Mouse (Mus musculus) heart, postnatal 0 days (tissue): ENCODE measurements around the gene Kansl1. TPM values are rescaled to one million over a fixed set of nuclear protein-coding genes. Genes with fewer than 3 reads are reported as not detected.
A peak's percentile ranks its signal among the peaks of the same experiment; 100 is the strongest.

Source experiments
- ATAC-seq: fragments of 200-750 bp; cut with Nextera tagmentation; 2 replicates; pipeline ENCODE4 v1.8.0; 2017; ENCODE audit warnings: low read depth, moderate number of reproducible peaks, moderate library complexity; ENCODE audit not compliant: insufficient read depth
- DNase-seq: peaks from one replicate; pipeline ENCODE4 v3.0.0-alpha.2; 2016; ENCODE audit warnings: low spot score
- H3K27ac ChIP-seq: fragments of 300-500 bp; sonication (generic); 2 replicates; pipeline ENCODE4 v1.5.1; 2014; ENCODE audit warnings: low read depth, mild to moderate bottlenecking
- H3K27me3 ChIP-seq: fragments of 300-500 bp; sonication (generic); 2 replicates; pipeline ENCODE4 v1.6.1; 2014; ENCODE audit warnings: low read length, mixed read lengths; ENCODE audit not compliant: control insufficient read depth, insufficient read depth
- H3K36me3 ChIP-seq: fragments of 300-500 bp; sonication (generic); replicated peaks from 2 replicates; pipeline ENCODE4 v1.6.1; 2014; ENCODE audit warnings: low read length, mixed read lengths; ENCODE audit not compliant: control insufficient read depth, insufficient read depth
- H3K4me1 ChIP-seq: fragments of 300-500 bp; sonication (generic); 2 replicates; pipeline ENCODE4 v1.6.1; 2014; ENCODE audit warnings: antibody characterized with exemption; ENCODE audit not compliant: control insufficient read depth, insufficient read depth
- H3K4me2 ChIP-seq: fragments of 300-500 bp; sonication (generic); 2 replicates; pipeline ENCODE4 v1.6.1; 2014; ENCODE audit warnings: low read depth, mild to moderate bottlenecking, low read length, moderate library complexity
- H3K4me3 ChIP-seq: fragments of 300-500 bp; sonication (generic); 2 replicates; pipeline ENCODE4 v1.5.1; 2014; ENCODE audit warnings: low read depth, low read length
- H3K9ac ChIP-seq: fragments of 300-500 bp; sonication (generic); replicated peaks from 2 replicates; pipeline ENCODE4 v1.6.1; 2014; ENCODE audit warnings: low read depth, low read length, mixed read lengths
- H3K9me3 ChIP-seq: fragments of 300-500 bp; sonication (generic); replicated peaks from 2 replicates; pipeline ENCODE4 v1.6.1; 2016; ENCODE audit warnings: low read length; ENCODE audit not compliant: control insufficient read depth
- CTCF ChIP-seq: IDR thresholded peaks from 2 replicates; pipeline ENCODE4 v1.5.1; 2016; ENCODE audit warnings: antibody characterized with exemption, control low read depth, low read depth
- EP300 ChIP-seq: IDR thresholded peaks from 2 replicates; pipeline ENCODE4 v1.6.1; 2016; ENCODE audit warnings: antibody characterized with exemption, low read depth
- WGBS: fragments of 180-500 bp; shearing (Covaris S2); extraction: QIAGEN DNeasy Blood & Tissue Kit; methylation state at CpG from one replicate; pipeline ENCODE4 v1.1.7; 2014; 5-methylcytosine and 5-hydroxymethylcytosine counted together
- polyA plus RNA-seq: library from polyadenylated mRNA; unstranded; fragments of >200 nt; fragmentation: Nextera tagmentation; extraction: Ambion mirVana; gene quantifications from 2 replicates; pipeline ENCODE4 v1.2.1, GENCODE M21; 2015
- total RNA-seq: library from RNA; depleted of rRNA; stranded (reverse); fragments of >200 nt; gene quantifications from 2 replicates; pipeline ENCODE4 v1.2.3, GENCODE M21; 2014; ENCODE audit warnings: low replicate concordance

Gene Kansl1
- total and polyA plus RNA-seq, 2 experiments from 2014 or later: 7.5 to 34.7 TPM

DNA sequence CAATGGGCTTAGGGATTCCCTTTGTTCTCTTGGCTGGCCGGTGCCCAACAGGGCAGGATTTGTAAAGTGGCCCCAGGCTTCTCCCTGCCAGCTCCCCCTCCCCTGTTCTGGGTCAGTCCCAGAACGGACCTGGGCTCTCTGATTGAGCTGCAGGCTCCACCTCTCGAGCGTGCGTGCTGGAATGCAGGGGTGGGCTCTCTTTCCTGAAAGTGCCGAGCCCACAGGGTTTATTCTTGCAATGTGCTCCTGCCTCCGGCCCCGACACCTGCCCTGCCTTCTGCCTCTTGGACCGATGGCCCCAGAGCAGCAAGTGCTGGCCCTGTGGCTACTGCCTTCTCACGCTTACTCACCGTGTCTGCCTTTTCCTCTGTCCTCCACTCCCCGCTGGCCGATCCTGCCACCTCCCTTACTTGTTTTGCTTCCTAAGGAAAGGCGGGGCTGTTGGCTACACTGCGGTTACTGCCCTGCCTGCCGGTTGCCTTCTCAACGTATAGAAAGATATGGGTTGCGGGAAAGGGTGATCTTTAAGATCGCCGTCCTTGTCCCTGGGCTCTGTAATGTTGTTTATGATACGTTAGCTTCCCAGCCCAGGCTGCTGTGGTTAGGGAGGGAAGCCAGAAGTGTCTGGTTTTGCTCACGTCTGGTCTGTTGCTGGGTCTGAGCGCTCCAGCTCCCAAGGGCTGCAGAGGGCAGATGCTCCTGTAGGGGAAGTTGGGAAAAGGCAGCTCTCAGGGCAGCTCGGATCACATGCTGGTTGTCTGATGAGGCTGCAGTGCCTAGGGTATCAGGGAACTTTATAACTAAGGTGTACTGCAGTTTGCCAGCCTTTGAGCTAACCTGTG lies 149.5 kb downstream of the Kansl1 start:
- WGBS: 1% methylated on average over 24 of the region's 24 CpGs
- no peaks in the 10 kb centered on the region for H3K27me3 ChIP-seq
- peak overlapping the region; percentile 60 for H3K4me3 ChIP-seq
- no peaks in the 10 kb centered on the region for H3K4me1 ChIP-seq
- TF ChIP-seq EP300 (no peak), CTCF (no peak)
- DNase-seq (peak; percentile 35), ATAC-seq (peak; percentile 76)
- H3K4me2 ChIP-seq: peak overlapping the region; percentile 94
- H3K9ac ChIP-seq: peak overlapping the region; percentile 64
- H3K36me3 ChIP-seq: no peaks in the 10 kb centered on the region
- peak overlapping the region; percentile 32; the same call in 1 of the 2 replicates for H3K27ac ChIP-seq
- no peaks in the 10 kb centered on the region for H3K9me3 ChIP-seq

DNA sequence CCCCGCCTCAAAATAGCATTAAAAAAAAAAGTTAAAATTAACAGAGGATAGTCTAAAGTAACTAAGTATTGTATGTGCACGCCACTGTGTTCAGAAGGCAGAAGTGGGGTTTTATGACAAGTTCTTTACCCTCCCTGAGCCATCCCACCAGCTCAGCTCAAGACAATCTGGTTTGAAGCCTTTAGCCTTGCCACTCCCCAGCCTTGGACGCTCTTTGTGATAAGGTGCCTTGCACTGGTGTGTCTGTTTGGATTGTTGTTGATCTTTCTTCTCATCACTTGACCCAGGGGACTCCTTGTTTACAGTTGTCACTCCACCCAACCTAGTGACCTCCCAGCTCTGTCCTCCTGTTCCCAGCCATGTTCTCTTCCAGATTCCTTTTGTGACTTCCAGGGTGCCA lies 151.0 kb downstream of the Kansl1 start:
- no peak overlapping the region for H3K4me3 ChIP-seq
- no peak overlapping the region for H3K4me2 ChIP-seq
- no peaks in the 10 kb centered on the region for H3K36me3 ChIP-seq
- H3K27ac ChIP-seq: no peak overlapping the region
- no peak overlapping the region for H3K9ac ChIP-seq
- no peaks in the 10 kb centered on the region for H3K9me3 ChIP-seq
- TF ChIP-seq CTCF (no peak), EP300 (no peak)
- ATAC-seq: no peak
- H3K27me3 ChIP-seq: no peaks in the 10 kb centered on the region
- no peaks in the 10 kb centered on the region for H3K4me1 ChIP-seq
- 67% methylated on average over 3 of the region's 3 CpGs for WGBS
- no peak for DNase-seq

DNA sequence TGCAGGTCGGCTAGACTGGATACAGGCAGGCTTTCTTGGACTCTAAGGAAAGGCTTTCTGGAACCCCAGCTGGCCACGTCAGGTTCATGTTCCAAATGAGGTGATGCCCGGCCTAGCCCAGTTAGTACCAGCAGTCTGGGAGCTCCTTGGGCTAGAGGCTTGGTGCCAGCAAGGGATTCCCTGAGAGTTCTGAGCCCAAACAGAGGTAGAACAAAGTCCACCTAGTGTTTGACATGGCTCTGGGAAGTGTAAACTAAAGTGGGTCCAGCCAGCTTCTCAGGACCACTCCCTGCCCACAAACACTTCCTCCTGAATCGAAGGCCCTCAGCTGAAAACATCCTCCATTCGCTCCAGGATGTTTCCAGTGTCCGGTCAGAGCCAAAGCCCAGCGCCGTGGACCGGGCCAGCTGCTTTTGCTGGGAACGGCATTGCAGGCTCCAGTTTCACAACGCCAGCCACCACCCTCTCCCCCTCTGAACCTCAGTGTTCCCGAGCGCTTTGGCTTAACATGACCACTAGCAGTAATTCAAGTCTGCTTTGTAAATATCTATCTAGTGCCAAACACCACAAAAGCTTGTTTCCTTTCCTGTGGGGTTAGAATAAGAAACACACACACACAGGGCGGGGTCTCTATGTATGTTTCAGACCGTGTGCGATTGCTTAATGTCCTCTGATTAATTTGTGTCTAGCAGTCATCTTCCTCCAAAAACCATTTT lies 151.8 kb downstream of the Kansl1 start:
- H3K4me3 ChIP-seq: no peak overlapping the region
- 67% methylated on average over 16 of the region's 16 CpGs for WGBS
- H3K9ac ChIP-seq: no peak overlapping the region
- no peak overlapping the region for H3K4me2 ChIP-seq
- TF ChIP-seq CTCF: no peak
- TF ChIP-seq EP300: no peak
- no peaks in the 10 kb centered on the region for H3K27me3 ChIP-seq
- no peaks in the 10 kb centered on the region for H3K4me1 ChIP-seq
- ATAC-seq (0 out of 2 replicates have a peak, but pooled peaks have one; percentile 15), DNase-seq (peak; percentile 61)
- H3K27ac ChIP-seq: no peak overlapping the region
- no peaks in the 10 kb centered on the region for H3K9me3 ChIP-seq
- no peaks in the 10 kb centered on the region for H3K36me3 ChIP-seq

DNA sequence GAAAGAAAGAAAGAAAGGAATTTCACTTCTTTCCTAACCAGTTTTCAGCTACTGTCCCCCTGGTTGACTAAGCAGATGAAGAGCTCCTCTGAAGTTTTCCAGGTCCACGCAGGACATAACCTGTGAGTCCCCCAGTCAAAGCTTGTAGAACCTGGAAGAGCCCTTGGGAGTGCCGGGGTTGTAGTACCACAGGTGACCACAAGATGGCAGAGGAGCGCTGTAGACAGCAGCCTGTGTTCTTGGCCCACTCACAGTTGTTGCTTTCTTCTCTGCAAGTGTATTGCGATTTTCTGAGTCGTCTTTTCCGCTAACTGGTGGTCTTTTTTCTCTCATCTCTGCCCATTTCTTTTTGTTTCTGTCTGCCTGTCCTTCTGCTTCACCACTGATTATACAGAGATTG lies 153.0 kb downstream of the Kansl1 start:
- DNase-seq: peak; percentile 54
- Histone ChIP-seq H3K4me2 (no peak overlapping the region), H3K4me3 (no peak overlapping the region), H3K9me3 (no peaks in the 10 kb centered on the region), H3K27me3 (0 out of 2 replicates have a peak, but pooled peaks cover 5% of the 10 kb centered on the region), H3K4me1 (no peaks in the 10 kb centered on the region), H3K27ac (no peak overlapping the region), H3K9ac (no peak overlapping the region), H3K36me3 (no peaks in the 10 kb centered on the region; the same call in 1 of the 2 replicates)
- 6% methylated on average over 6 of the region's 6 CpGs for WGBS
- TF ChIP-seq EP300 (no peak), CTCF (peak; percentile 96)
- ATAC-seq: no peak

DNA sequence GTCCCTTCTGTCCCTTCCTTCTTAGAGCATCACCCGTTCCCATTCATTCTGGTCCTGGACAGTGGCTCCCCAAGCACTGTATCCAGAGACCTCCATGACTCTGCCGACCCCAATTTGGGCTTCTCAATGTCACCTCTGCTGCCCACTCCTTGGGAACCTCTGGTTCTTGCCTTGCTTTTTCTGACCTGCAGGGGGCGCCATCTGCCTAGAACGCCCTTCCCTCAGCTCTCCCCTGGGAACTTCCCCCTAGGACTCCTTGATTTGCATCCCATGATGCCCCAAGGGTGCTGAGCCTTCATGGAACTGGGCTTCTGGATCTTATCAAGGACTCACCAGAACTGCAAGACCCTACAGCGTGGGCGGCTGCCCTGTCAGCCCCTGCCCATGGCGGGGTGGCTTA lies 157.0 kb downstream of the Kansl1 start:
- Histone ChIP-seq H3K4me2 (no peak overlapping the region), H3K9me3 (no peaks in the 10 kb centered on the region), H3K4me1 (no peaks in the 10 kb centered on the region), H3K4me3 (no peak overlapping the region), H3K36me3 (no peaks in the 10 kb centered on the region; the same call in 1 of the 2 replicates), H3K9ac (no peak overlapping the region), H3K27me3 (peaks cover 19% of the 10 kb centered on the region; the same call in 1 of the 2 replicates), H3K27ac (no peak overlapping the region)
- TF ChIP-seq EP300: no peak
- TF ChIP-seq CTCF: peak; percentile 20; the same call in 1 of the 2 replicates
- ATAC-seq (no peak), DNase-seq (no peak)
- 63% methylated on average over 7 of the region's 7 CpGs for WGBS
